Mouse (Mus musculus) frontal cortex, postnatal 14 days (tissue): Measurements from ENCODE around the gene Sbk2.

Experiments used
- DNase-seq, 2 experiments: peaks; one replicate each; pipeline ENCODE4 v3.0.0; 2022; ENCODE audit warnings: low spot score in 2 of 2

Gene Sbk2

GRCm38 (mm10) chr7:4953815-4954445 is 10.3 kb downstream of the Sbk2 start:
- DNase-seq: no peak

- DNase-seq: no peak
Observed at GRCm38 (mm10) chr7:4950561-4951342, 13.5 kb downstream of the Sbk2 start.

DNA sequence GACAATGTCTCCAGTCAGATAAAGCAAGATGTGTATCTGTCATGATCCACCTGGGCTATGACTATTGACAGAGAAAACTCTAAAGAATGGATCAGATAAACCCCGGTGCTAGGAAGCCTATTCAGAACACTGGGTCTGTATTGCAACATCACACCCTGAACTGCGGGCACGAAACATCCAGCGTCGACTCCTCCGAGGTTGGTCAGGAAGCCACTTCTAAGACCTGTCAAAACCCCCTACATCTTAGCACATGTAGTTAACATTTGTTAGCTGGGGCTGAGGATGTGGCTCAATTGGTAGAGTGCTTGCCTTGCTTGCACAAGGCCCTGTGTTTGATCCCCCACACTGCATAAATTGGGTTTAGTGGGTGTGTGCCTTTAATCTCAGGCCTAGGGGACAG is 15.8 kb downstream of the Sbk2 start:
- DNase-seq: no peak

DNA sequence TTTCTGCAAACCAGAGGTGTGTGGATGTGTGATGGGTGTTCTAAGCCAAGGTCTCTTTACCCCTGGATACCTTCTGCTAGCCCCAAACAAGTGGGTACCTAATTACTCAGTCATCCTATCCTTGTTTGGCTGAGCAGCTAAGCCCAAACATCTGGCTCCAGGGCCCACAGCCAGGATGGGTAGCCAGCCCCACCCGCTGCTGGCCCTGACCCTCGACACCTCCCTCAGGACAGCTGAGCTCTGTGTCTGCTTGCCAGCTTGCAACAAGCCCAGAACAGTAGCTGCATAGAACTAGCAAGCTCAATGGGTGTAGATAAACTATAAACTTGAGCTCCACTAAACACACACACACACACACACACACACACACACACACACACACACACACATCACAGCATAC is 16.4 kb downstream of the Sbk2 start:
- DNase-seq: no peak

DNA sequence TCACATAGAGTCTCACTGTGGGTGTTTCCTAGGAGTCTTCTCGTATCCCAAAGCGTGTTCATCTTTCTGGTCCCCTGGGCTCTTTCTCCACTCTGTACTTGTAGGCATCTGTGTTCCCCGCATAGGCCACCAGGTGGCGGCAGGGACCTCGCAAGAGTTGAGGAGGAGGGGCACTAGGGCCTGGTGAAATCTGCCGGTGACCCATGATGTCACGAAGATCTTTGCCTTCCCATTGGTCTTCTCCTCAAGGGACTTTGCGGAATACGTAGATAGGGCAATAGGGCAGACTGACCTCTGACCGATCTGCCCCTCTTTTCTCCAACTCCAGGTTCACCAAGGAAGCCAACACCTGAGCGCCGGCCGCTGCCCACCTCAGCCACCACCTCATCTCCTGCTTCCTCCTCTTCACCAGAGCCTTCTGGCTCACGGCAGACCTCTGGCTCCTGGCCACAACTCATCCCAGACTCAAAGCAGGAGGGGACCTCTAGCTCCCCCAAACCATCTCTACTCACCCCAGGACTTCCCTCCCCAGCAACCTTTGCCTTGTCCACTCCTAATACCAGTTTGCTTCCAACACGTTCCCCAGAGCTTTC is 20.9 kb downstream of the Sbk2 start:
- peak; percentile 85 to 87 for DNase-seq

GRCm38 (mm10) chr7:4942673-4943072 is 21.5 kb downstream of the Sbk2 start:
- DNase-seq: no peak

- peak in 1 of 2 experiments; percentile 77 for DNase-seq
Observed at GRCm38 (mm10) chr7:4940068-4940479, 24.1 kb downstream of the Sbk2 start.

DNA sequence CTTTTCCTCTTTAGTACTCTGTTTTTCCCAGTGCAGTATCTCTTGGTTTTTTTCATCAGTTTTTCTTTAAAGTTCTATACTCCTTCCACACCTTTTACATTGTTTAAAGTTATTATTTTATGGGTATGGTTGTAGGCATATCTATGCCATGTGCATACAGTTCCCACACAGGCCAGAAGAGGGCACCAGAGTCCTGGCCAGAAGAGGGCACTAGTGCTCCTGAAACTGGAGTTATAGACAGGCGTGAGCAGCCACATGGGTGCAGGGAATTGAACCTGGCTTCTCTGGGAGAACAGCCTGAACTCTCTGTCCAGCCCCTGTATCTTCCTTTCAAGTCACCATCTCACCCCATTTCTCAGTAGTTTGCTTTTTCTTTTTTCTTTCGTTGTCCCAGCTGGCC is 25.8 kb downstream of the Sbk2 start:
- DNase-seq: peak in 1 of 2 experiments; percentile 45

GRCm38 (mm10) chr7:4937392-4937791 is 26.8 kb downstream of the Sbk2 start:
- DNase-seq: no peak

- DNase-seq: no peak
Observed at GRCm38 (mm10) chr7:4936832-4937231, 27.4 kb downstream of the Sbk2 start.

DNA sequence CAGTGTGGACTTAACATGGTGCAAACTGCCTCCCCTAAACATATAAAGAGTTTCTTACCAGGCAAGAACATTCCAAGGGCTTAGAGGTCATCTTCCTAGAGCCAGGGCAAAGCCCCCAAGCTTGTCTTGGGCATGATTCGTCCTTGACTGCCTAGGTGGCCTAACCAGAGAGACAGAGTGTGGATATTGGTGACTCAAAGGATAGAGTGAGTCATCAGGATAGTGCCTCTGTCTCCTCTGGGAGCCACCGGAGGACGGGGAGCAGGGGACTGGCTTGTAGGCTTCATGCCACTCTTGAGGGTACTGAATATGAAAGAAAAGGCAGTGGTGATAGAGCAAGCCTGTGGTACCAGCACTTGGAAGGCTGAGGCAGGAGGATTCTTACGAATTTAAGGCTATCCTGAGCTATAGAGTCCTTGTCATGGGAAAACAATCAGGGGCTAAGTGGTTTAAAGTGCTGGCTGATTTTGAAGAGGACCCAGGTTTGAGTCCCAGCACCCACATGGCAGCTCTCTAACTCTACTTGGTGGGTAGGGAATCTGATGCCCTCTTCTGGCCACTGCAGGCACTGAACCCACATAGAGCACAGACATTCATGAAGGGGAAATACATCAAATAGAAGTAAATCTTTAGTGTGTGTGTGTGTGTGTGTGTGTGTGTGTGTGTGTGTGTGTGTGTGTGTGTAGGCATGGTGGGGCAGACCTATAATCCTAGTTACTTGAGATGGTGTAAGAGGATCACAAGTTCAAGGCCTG is 29.9 kb downstream of the Sbk2 start:
- no peak for DNase-seq

GRCm38 (mm10) chr7:4933103-4933502 is 31.1 kb downstream of the Sbk2 start:
- DNase-seq: no peak

- no peak for DNase-seq
Observed at GRCm38 (mm10) chr7:4928323-4928722, 35.9 kb downstream of the Sbk2 start.

DNA sequence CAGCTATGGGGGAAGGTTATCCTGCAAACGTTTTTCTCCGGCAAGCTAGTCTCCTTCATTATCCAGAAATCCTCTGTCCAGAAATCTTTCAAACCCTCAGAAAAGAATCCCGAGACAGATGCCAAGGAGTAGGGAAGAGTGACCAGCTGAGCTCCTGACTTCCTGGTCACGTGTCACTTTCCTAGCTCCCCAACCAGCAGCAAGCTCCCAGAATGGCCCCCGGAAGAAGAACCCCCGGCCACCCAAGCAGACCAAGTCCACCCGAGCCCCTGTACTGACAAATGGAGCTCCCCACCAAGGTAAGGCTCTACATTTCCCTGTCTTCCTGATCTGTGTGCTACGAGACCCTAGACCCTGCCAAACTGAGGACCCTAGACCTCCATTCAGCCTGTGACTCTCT is 36.5 kb downstream of the Sbk2 start:
- DNase-seq: no peak

GRCm38 (mm10) chr7:4926849-4927248 is 37.4 kb downstream of the Sbk2 start:
- DNase-seq: no peak

- DNase-seq: no peak
Observed at GRCm38 (mm10) chr7:4925441-4926381, 38.5 kb downstream of the Sbk2 start, which contains the start of gene Ssc5d. Ssc5d (plus strand) TSS chr7:4925785.

GRCm38 (mm10) chr7:4924891-4925301 is 39.3 kb downstream of the Sbk2 start:
- no peak for DNase-seq

- DNase-seq: no peak
Observed at GRCm38 (mm10) chr7:4924483-4924882, 39.7 kb downstream of the Sbk2 start.

DNA sequence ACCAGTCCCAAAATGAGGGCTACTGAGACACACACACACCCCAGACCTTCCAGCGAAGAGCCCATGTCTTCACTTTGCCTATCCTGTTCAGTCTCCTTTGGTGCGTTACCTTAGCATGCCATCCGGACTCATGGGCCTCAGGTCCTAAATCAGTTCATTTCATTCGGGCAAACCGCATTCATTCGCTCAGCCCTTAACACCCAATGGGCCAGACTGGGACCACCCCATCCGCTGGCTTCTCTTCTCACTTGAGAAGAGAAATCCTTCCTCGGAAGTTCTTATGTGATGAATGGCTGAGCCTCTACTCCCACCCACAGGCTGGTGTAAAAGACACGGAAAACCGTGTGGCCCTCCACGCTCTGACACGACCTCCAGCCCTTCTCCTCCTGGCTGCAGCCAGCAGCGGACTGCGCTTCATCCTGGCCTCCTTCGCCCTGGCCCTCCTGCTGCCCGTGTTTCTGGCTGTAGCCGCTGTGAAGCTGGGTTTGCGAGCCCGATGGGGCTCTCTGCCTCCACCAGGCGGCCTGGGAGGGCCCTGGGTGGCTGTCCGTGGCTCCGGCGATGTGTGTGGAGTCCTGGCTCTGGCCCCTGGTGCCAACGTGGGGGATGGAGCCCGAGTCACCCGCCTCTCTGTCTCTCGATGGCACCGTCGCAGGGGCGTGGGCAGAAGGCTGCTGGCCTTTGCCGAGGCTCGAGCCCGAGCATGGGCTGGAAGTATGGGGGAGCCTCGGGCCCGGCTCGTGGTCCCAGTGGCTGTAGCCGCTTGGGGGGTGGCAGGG is 40.4 kb downstream of the Sbk2 start:
- DNase-seq: peak; percentile 43 to 60

GRCm38 (mm10) chr7:4922931-4923565 is 41.2 kb downstream of the Sbk2 start:
- DNase-seq: peak; percentile 73 to 78
